In genomic region chr6:127401419-127401818, GRCm38 (mm10) we compare ENCODE assay signal across 27 mouse cellular contexts. TPM values are rescaled to one million over a fixed set of nuclear protein-coding genes. Genes with fewer than 3 reads are reported as not detected.
A peak's percentile ranks its signal among the peaks of the same experiment; 100 is the strongest.
DNase-seq lines count a peak whose midpoint lies in the region; ATAC-seq lines count a peak whose summit lies in the region.
"Had no signal": no experiment of that assay in that cellular context is flagged by ENCODE, and none has a peak within 500 bp of the region (broad histone marks: within the 10 kb centered on the region; RNA-seq: fewer than 3 reads in every experiment).

No protein-coding gene starts in this region.

- ATAC-seq in embryonic facial prominence, embryonic 14.5 days (ENCODE audit: low read depth) = no peak
- no peak for ATAC-seq in liver, embryonic 12.5 days
- ATAC-seq in liver, embryonic 11.5 days (replicated peaks; ENCODE audit: low FRiP score) = no peak
- ATAC-seq: forebrain, embryonic 16.5 days; intestine, embryonic 15.5 days had no signal

- WGBS in embryonic facial prominence, embryonic 14.5 days = 30% methylated on average over 3 of the region's 3 CpGs
- 77% methylated on average over 3 of the region's 3 CpGs for WGBS in embryonic facial prominence, embryonic 10.5 days
- WGBS in liver, embryonic 12.5 days (ENCODE audit: insufficient replicate concordance) = 38% methylated on average over 3 of the region's 3 CpGs
- WGBS in liver, embryonic 11.5 days = 54% methylated on average over 3 of the region's 3 CpGs

- no peak overlapping the region for H3K27ac ChIP-seq in embryonic facial prominence, embryonic 14.5 days (replicated peaks; ENCODE audit: low read depth, low read length)
- H3K27ac ChIP-seq in embryonic facial prominence, embryonic 10.5 days (replicated peaks) = no peak overlapping the region
- H3K27ac ChIP-seq in liver, embryonic 12.5 days = no peak overlapping the region
- H3K27ac ChIP-seq in liver, embryonic 11.5 days (ENCODE audit: low read depth, low read length) = no peak overlapping the region
- H3K27ac ChIP-seq: embryonic facial prominence, embryonic 12.5 days; gastrocnemius, adult 2 months; heart, embryonic 15.5 days; hindbrain, embryonic 14.5 days; intestine, embryonic 15.5 days had no signal

- H3K4me3 ChIP-seq in embryonic facial prominence, embryonic 14.5 days (ENCODE audit: low read depth, low read length) = no peak overlapping the region
- H3K4me3 ChIP-seq in embryonic facial prominence, embryonic 10.5 days = no peak overlapping the region
- H3K4me3 ChIP-seq in liver, embryonic 12.5 days = no peak overlapping the region
- no peak overlapping the region for H3K4me3 ChIP-seq in liver, embryonic 11.5 days (ENCODE audit: low read depth, low read length)
- H3K4me3 ChIP-seq: embryonic facial prominence, embryonic 12.5 days; erythroblast, embryonic 14.5 days; gastrocnemius, adult 2 months; heart, embryonic 12.5 days; heart, embryonic 15.5 days; hindbrain, embryonic 10.5 days; intestine, embryonic 15.5 days had no signal

- H3K4me1 ChIP-seq in embryonic facial prominence, embryonic 14.5 days (ENCODE audit: control insufficient read depth, insufficient read depth, low read length) = peaks cover 12% of the 10 kb centered on the region
- H3K4me1 ChIP-seq in embryonic facial prominence, embryonic 10.5 days = peaks cover 9% of the 10 kb centered on the region; the same call in 1 of the 2 replicates
- no peaks in the 10 kb centered on the region; the same call in 1 of the 2 replicates for H3K4me1 ChIP-seq in liver, embryonic 12.5 days
- no peaks in the 10 kb centered on the region for H3K4me1 ChIP-seq in liver, embryonic 11.5 days (replicated peaks; ENCODE audit: control insufficient read depth, insufficient read depth, low read length)
- H3K4me1 ChIP-seq: intestine, embryonic 15.5 days had no signal

- H3K9ac ChIP-seq in embryonic facial prominence, embryonic 14.5 days (ENCODE audit: low read depth, low read length) = no peak overlapping the region
- 0 out of 2 replicates have a peak overlapping the region, but pooled peaks have one; percentile 17 for H3K9ac ChIP-seq in liver, embryonic 12.5 days
- H3K9ac ChIP-seq in liver, embryonic 11.5 days (ENCODE audit: low read depth, low read length) = no peak overlapping the region
- H3K9ac ChIP-seq: embryonic facial prominence, embryonic 12.5 days; heart, embryonic 12.5 days; heart, embryonic 15.5 days; hindbrain, embryonic 14.5 days; intestine, embryonic 15.5 days had no signal

- H3K4me2 ChIP-seq in embryonic facial prominence, embryonic 14.5 days (ENCODE audit: low read depth, low read length) = no peak overlapping the region
- no peak overlapping the region for H3K4me2 ChIP-seq in liver, embryonic 12.5 days
- no peak overlapping the region for H3K4me2 ChIP-seq in liver, embryonic 11.5 days
- H3K4me2 ChIP-seq: embryonic facial prominence, embryonic 12.5 days; heart, embryonic 12.5 days; heart, embryonic 15.5 days; hindbrain, embryonic 14.5 days; intestine, embryonic 15.5 days had no signal

- H3K9me3 ChIP-seq in embryonic facial prominence, embryonic 14.5 days (ENCODE audit: control insufficient read depth, low read length) = no peaks in the 10 kb centered on the region
- no peaks in the 10 kb centered on the region for H3K9me3 ChIP-seq in embryonic facial prominence, embryonic 10.5 days
- H3K9me3 ChIP-seq in liver, embryonic 12.5 days (replicated peaks) = no peaks in the 10 kb centered on the region
- H3K9me3 ChIP-seq in liver, embryonic 11.5 days (ENCODE audit: control insufficient read depth, low read length) = no peaks in the 10 kb centered on the region
- H3K9me3 ChIP-seq: embryonic facial prominence, embryonic 12.5 days; heart, embryonic 12.5 days; heart, embryonic 15.5 days; hindbrain, embryonic 10.5 days; intestine, embryonic 15.5 days had no signal

- peak; percentile 54 for DNase-seq in embryonic facial prominence, embryonic 14.5 days (ENCODE audit: low spot score)
- no peak for DNase-seq in embryonic facial prominence, embryonic 10.5 days (ENCODE audit: low spot score)
- no peak for DNase-seq in liver, embryonic 11.5 days (ENCODE audit: low spot score)
- peak; percentile 67 for DNase-seq in Muller cell, postnatal 12 days (ENCODE audit: inconsistent ontology term)
- peak; percentile 22 to 42 for DNase-seq in natural killer cell, adult 2 months (ENCODE audit: low spot score in 2 of 2)
- DNase-seq in layer of hippocampus, adult 8-10 months (ENCODE audit: low spot score in 2 of 2) = no peak
- no peak for DNase-seq in frontal cortex, postnatal 10 days (ENCODE audit: low spot score in 2 of 2)
- DNase-seq: adrenal gland, postnatal 10 days; adrenal gland, postnatal 36 days; cerebellum, adult 18-20 months; cerebellum, adult 9-10 months; cerebellum, postnatal 14 days; gastrocnemius, adult 2 months; gastrocnemius, postnatal 14 days; heart, adult 11 months; heart, postnatal 10 days; heart, postnatal 36 days; kidney, adult 11 months had no signal

- H3K27me3 ChIP-seq in embryonic facial prominence, embryonic 14.5 days (replicated peaks; ENCODE audit: control insufficient read depth, insufficient read depth, low read length) = no peaks in the 10 kb centered on the region
- H3K27me3 ChIP-seq in embryonic facial prominence, embryonic 10.5 days (replicated peaks; ENCODE audit: low read depth, poor library complexity, severe bottlenecking) = no peaks in the 10 kb centered on the region
- peaks cover 17% of the 10 kb centered on the region; the same call in 1 of the 2 replicates for H3K27me3 ChIP-seq in liver, embryonic 12.5 days (replicated peaks)
- no peaks in the 10 kb centered on the region; the same call in 1 of the 2 replicates for H3K27me3 ChIP-seq in liver, embryonic 11.5 days (replicated peaks; ENCODE audit: control insufficient read depth, insufficient read depth, low read length)
- H3K27me3 ChIP-seq: embryonic facial prominence, embryonic 12.5 days; intestine, embryonic 15.5 days had no signal

- no peaks in the 10 kb centered on the region for H3K36me3 ChIP-seq in embryonic facial prominence, embryonic 14.5 days (ENCODE audit: control insufficient read depth, insufficient read depth, low read length)
- no peaks in the 10 kb centered on the region for H3K36me3 ChIP-seq in embryonic facial prominence, embryonic 10.5 days (replicated peaks)
- H3K36me3 ChIP-seq in liver, embryonic 12.5 days = no peaks in the 10 kb centered on the region
- H3K36me3 ChIP-seq in liver, embryonic 11.5 days (ENCODE audit: control insufficient read depth, insufficient read depth, low read length) = no peaks in the 10 kb centered on the region
- H3K36me3 ChIP-seq: embryonic facial prominence, embryonic 12.5 days; heart, embryonic 12.5 days; heart, embryonic 15.5 days; hindbrain, embryonic 10.5 days; intestine, embryonic 15.5 days had no signal

RNA-seq across cellular contexts. Expression of gene Parp11, which starts 45.2 kb away (rescaled TPM):
- 26.9 and 28.4 TPM in 2 replicates for polyA plus RNA-seq in embryonic facial prominence, embryonic 14.5 days (2014; fragmentation: Nextera tagmentation; extraction: Ambion mirVana)
- 31.4 and 33.4 TPM in 2 replicates for polyA plus RNA-seq in embryonic facial prominence, embryonic 10.5 days (2016; fragmentation: Nextera tagmentation; extraction: Ambion mirVana)
- 8.2 and 10.2 TPM in 2 replicates for polyA plus RNA-seq in liver, embryonic 12.5 days (2016; fragmentation: Nextera tagmentation; extraction: Ambion mirVana)
- polyA plus RNA-seq in liver, embryonic 11.5 days (2014; fragmentation: Nextera tagmentation; extraction: Ambion mirVana) = 14.8 and 16.1 TPM in 2 replicates
- total RNA-seq in layer of hippocampus, adult 8-10 months (2022) = 10 to 100 TPM; 27.1 to 37.1 (median 31.1) TPM

Comparison
In these comparisons a context has a peak if more than half of its experiments do, and no peak if none do; other contexts are left out.
1. DNase-seq: peak in embryonic facial prominence, embryonic 14.5 days (single experiment), Muller cell, postnatal 12 days (single experiment) and natural killer cell, adult 2 months (2 of 2); none in embryonic facial prominence, embryonic 10.5 days (single experiment), liver, embryonic 11.5 days (single experiment), layer of hippocampus, adult 8-10 months (0 of 2) and frontal cortex, postnatal 10 days (0 of 2).